Mouse (Mus musculus): ENCODE data around the gene Rhof. TPM values are rescaled to one million over a fixed set of nuclear protein-coding genes. Genes with fewer than 3 reads are reported as not detected.

Gene Rhof
- polyA plus RNA-seq, 1 experiment from 2014 or later, result 4.9 TPM

Other genes starting within 250 kb of the Rhof start
- 42.1 and 46.0 TPM in 2 replicates for gene Kdm2b, start 142.9 kb downstream of the Rhof start, polyA plus RNA-seq (2015; fragmentation: Nextera tagmentation; extraction: Ambion mirVana)
- gene Orai1, start 117.6 kb downstream of the Rhof start, polyA plus RNA-seq (2015; fragmentation: Nextera tagmentation; extraction: Ambion mirVana), result 16.4 and 18.2 TPM in 2 replicates
- gene Morn3, start 85.7 kb downstream of the Rhof start, polyA plus RNA-seq (2015; fragmentation: Nextera tagmentation; extraction: Ambion mirVana), result 1.0 TPM in 1 of 2 replicates, not detected in the other
- 18.8 and 23.1 TPM in 2 replicates for gene Tmem120b, start 64.3 kb downstream of the Rhof start, polyA plus RNA-seq (2015; fragmentation: Nextera tagmentation; extraction: Ambion mirVana)
- gene Setd1b, start 9.5 kb upstream of the Rhof start, polyA plus RNA-seq (2015; fragmentation: Nextera tagmentation; extraction: Ambion mirVana), result 8.9 and 10.4 TPM in 2 replicates
- gene Psmd9, start 36.7 kb upstream of the Rhof start, polyA plus RNA-seq (2015; fragmentation: Nextera tagmentation; extraction: Ambion mirVana), result 88.2 and 93.3 TPM in 2 replicates
- not detected in 2 replicates for gene Hpd, start 50.0 kb upstream of the Rhof start, polyA plus RNA-seq (2015; fragmentation: Nextera tagmentation; extraction: Ambion mirVana)
- gene Wdr66, start 119.4 kb upstream of the Rhof start, polyA plus RNA-seq (2015; fragmentation: Nextera tagmentation; extraction: Ambion mirVana), result 0.23 and 0.87 TPM in 2 replicates
- gene Bcl7a, start 211.1 kb upstream of the Rhof start, polyA plus RNA-seq (2015; fragmentation: Nextera tagmentation; extraction: Ambion mirVana), result 20.4 and 22.3 TPM in 2 replicates